Mouse (Mus musculus) embryo, embryonic 11 days (tissue): Measurements from ENCODE around the gene Gm10392.
A peak's percentile ranks its signal among the peaks of the same experiment; 100 is the strongest.

Experiments
- DNase-seq: peaks from one replicate; pipeline ENCODE4 v3.0.0-alpha.2; 2015

The Gm10392 gene

DNA sequence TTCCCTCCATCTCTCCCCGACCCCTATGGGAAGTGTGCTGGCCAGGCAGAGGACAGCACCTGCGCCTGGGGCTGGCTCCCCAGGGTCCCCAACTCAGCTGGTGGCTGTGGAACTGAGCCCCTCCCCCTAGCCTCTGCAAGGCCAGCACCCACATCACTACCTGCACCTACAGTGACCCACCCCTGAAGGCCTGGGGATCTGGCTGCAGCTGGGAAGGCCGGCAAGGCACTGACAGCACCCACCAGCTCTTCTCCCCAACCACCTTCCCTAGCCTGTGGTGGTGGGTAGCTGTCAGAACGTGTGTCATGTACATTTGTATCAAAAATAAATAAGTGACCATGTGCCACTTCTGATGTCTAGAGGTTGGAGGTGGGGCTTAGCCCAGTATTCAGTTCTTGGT, 11.6 kb downstream of the Gm10392 start:
- no peak for DNase-seq

DNA sequence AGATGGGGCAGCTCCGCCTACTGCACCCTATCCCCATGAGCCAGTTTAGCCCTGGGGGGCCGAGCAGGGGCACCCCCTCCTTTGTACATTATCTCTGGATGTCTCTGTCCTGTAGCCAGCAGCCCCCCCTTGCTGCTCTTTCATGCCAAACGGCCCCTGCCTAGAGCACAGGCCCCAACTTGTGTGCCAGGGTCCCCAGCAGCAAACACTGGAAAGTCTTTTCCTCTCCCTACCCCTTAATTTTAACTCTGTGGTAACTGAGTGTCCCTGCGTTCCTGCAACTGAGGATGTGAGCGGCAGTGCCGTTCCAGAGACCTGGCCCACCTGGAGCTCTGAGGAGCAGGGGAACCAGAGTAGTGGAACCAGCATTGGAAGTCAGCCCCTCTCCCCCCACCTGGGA, 12.1 kb downstream of the Gm10392 start:
- DNase-seq: no peak

DNA sequence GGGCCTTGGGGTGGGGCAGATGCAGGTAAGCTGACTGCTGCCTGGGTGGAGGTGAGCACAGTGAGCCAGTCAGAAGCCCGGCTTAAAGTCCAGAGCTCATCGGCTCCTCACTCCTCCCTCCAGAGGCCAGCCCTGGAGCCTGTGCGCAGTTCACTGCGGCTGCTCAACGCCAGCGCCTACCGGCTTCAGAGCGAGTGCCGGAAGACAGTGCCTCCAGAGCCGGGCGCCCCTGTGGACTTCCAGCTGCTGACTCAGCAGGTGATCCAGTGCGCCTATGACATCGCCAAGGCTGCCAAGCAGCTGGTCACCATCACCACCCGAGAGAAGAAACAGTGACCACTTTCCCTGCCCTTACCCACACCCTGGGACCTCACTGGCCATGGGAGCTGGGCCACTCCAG, 12.7 kb downstream of the Gm10392 start:
- DNase-seq: no peak

- DNase-seq: no peak
These were observed 13.6 kb downstream of the Gm10392 start for GRCm38 (mm10) chr11:77505291-77505980.

- DNase-seq: no peak
These were observed 14.6 kb downstream of the Gm10392 start for GRCm38 (mm10) chr11:77504377-77504776.

DNA sequence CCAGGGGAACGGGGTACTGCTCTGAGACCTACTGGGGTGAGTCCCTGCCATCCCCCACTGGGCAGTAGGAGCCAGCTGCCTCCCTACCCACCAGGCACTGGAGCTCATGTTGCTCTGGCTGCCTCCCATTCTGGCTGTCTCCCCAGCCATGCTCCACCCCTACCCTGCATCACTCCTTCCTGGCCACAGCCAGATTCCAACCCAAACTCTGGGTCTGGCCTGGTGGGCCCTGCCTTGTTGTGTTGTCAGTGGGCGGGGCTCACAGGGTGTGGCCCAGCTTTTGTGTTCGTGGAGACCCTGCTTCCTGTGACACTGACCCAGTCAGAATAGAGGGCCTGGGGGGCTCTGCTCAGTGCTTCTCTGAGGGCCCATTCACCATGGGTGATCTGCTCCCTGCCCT, 15.5 kb downstream of the Gm10392 start:
- DNase-seq: no peak

- no peak for DNase-seq
These were observed 16.5 kb downstream of the Gm10392 start for GRCm38 (mm10) chr11:77502481-77502880.

DNA sequence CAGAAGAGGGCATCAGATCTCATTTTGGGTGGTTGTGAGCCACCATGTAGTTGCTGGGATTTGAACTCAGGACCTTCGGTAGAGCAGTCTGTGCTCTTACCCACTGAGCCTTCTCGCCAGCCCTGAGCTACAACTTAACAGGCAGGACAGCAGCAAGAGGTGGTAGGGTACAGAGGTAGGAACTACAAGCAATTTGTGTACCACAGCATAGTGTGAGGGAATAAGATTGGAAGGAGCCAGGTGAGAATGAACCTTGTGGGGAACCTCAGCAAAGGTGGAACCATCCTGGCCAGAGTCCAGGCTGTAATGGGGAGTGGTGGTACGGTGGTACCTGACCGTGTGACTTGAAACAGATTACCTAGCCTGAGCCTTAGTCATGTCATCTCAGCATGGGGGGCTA, 17.0 kb downstream of the Gm10392 start:
- no peak for DNase-seq

DNA sequence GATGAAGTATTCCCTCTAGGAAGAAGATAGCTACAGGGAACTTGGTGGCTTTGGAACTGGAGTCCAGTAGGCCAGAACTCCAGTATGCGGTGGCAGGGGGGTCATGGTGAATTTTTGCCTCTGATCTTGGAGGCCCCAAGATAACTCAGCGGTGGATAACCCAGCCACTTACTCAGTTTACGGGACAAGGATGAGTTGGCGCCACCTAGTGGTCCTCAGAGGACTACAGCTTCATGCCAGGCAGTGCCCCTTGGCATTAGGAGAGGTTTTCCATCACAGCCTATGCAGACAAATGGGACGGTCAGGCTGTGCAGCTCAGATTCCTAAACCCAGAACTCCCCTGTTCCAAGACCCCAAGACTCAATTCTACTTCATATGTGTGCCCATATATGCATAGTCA, 17.6 kb downstream of the Gm10392 start:
- DNase-seq: peak; percentile 82

DNA sequence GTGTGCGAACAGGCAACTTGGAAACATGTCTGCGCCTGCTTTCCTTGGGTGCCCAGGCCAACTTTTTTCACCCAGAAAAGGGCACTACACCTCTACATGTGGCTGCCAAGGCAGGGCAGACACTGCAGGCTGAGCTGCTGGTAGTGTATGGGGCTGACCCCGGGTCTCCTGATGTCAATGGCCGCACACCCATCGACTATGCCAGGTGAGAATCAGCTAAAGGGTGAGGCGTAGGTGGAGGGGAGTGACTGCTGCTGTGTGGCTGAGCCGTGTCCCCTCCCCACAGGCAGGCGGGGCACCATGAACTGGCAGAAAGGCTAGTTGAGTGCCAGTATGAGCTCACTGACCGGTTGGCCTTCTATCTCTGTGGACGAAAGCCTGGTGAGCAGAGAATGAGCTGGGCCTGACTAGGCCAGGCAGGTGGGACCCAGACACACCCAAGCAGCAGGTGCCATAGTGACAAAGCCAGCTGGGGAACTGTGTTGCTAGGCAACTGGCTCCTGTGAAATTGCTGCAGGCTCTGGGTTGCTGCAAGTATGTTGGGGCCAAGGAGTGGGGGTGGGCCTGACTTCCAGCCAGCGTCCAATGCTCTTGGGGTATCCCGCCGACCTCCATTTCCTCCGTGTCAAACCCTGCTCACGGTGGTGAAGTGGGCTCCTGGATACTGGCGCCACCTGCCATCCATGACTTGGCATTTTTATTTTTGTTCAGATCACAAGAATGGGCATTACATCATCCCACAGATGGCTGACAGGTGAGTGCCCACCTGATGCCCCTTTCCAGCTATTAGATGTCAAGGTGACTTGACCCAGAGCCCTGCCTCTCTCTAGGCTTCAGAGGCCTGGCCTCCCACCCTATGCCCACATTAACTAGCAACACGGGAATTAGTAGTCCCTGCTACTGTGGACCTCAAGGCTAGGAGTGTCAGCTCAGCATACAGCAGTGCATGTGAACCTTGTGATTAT, 18.4 kb downstream of the Gm10392 start:
- peak; percentile 13 for DNase-seq

- no peak for DNase-seq
These were observed 19.6 kb downstream of the Gm10392 start for GRCm38 (mm10) chr11:77499354-77499753.

- no peak for DNase-seq
These were observed 20.5 kb downstream of the Gm10392 start for GRCm38 (mm10) chr11:77498261-77499139.

- peak; percentile 50 for DNase-seq
These were observed 21.1 kb downstream of the Gm10392 start for GRCm38 (mm10) chr11:77497851-77498250.

GRCm38 (mm10) chr11:77497341-77497756, 21.6 kb downstream of the Gm10392 start:
- DNase-seq: peak; percentile 93

DNA sequence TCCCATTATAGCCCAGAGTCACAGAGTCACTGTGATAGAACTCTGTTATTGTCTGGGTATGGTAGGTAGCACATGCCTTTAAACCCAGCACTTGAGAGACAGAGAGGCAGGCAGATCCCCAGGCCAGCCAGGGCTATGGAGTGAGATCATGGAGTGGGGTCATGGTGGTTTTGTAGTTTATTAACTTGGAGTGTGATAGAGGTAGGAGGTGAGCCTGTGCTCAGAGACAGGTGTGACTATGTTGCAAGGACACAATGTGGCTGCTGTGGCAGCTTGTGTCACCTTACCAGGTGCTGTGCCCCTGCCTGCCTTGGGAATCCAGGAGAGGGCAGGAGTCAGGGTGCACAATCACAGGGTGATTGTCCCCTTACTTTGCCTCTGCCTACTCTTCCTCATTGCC, 23.5 kb downstream of the Gm10392 start:
- no peak for DNase-seq

DNA sequence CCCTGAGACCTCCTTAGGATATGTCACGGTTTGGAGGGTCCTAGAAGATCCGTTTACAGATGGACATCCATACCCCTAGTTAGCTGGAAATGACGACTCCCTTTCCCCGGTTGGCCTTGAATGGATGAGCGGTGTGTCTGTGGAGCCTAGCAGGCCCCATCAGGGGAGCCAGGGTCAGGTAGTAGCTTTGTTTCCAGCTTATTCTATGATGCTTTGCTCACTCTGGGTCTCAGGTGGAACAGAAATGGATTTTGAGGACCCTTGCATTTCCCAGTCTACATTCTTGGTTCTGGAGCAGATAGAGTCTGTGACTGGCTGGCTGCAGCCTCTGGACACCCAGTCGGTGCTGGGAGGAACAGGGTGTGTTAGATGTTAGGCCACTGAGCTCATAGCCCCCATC, 24.2 kb downstream of the Gm10392 start:
- no peak for DNase-seq

DNA sequence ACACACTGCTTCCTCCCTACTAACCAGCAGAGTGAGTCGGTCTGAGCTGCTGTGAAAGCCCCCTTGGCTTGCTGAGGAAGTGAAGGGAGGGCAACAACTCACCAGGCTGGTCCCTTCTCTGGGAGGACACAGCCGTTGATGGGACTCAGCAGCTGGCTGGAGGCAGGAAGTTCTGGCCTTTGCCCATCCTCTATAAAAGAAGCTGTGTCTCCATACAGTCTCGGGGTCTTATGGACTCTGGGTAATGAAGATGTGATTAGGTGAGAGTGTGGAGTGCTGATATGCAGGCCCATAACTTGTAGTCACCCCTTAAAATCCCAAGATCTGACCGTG, 24.7 kb downstream of the Gm10392 start:
- DNase-seq: no peak

DNA sequence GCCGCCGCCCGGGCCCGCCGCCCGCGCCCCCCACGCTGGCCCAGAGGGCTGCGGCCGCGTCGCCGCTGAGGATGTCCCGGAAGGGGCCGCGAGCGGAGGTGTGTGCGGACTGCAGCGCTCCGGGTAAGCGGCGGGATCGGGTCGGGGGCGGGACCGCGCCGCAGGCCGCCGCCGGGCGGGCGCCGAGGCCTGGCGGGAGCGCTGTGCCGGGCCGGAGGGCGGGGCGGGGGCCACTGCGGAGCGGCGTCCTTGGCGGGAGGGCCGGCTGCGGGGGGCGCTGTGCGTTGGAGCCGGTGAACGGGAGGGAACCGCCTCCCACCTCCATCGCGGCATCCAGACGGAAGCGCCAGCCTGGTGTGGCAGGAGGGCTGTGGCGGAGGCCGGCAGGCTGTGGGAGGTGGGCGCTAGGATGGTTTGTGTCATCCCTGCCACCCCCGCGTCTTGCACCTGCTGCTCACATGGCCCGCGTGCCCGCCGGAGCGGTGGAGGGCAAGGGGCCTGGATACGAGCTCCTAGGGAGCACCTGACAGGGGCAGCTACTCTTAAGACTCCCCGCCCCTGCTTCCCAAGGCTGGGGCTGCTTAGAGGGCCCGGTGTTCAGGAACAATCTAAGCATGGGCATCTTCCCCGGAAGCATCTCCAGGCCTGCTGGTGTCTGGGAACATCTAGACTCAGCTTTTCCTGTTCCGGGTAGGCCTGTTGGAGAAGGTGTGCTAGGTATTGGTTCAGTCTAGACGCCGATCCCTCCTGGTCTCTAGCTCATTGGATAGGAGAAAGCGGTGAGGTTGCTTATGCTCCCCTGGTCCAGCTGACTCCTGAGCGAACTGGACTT, 25.3 kb downstream of the Gm10392 start, which contains the start of gene Git1:
Git1 (plus strand) TSS at position 51 of the 832 bp plus-strand sequence.
- DNase-seq: peak; percentile 61

DNA sequence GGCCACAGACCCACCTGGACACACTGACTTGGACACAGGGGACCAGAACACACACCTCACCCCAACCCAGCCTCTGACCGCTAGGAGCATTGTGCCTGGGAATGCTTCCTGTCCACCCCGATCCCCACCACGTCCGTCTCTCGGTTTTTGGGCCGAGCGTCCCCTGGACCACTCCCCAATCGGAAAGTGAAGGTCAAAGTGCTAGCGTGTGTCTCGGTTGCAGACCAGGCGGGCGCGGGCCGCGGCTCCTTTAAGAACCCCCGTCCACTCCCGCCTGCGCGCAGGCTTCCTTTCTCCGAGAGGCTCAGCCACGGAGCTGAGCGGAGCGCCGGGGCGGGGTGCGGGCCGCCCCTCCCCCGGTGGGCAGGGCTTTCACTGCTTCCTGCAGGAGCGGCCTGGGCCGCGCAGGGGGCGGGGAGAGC, 26.1 kb downstream of the Gm10392 start:
- DNase-seq: peak; percentile 97

- DNase-seq: peak; percentile 49
These were observed 26.6 kb downstream of the Gm10392 start for GRCm38 (mm10) chr11:77492311-77492871.

GRCm38 (mm10) chr11:77491502-77492291, 27.3 kb downstream of the Gm10392 start:
- DNase-seq: peak; percentile 86
